Mouse (Mus musculus) adrenal gland, adult 8-10 months (tissue): ENCODE data around the gene Olfr222. TPM values are rescaled to one million over a fixed set of nuclear protein-coding genes. Genes with fewer than 3 reads are reported as not detected.
"Not testable (repeated sequence)": the region's sequence is repeated elsewhere in the genome, so short reads cannot be mapped to it uniquely, and the experiment has no call there.

Experiments
- DNase-seq: peaks from one replicate; pipeline ENCODE4 v3.0.0; 2022
- total RNA-seq, 4 experiments: library from RNA; stranded (reverse); gene quantifications; 2 replicates each; pipeline ENCODE4 v1.2.4; 2022

Gene Olfr222
- total RNA-seq, result not detected

- not testable (repeated sequence) for DNase-seq
These were observed at the start of gene Olfr222 for GRCm38 (mm10) chr11:59576135-59576534. Olfr222 (minus strand) TSS chr11:59576235.

GRCm38 (mm10) chr11:59624017-59624630 is 48.1 kb upstream of the Olfr222 start:
- DNase-seq, result no peak

GRCm38 (mm10) chr11:59622214-59622613 is 46.2 kb upstream of the Olfr222 start:
- no peak for DNase-seq

- DNase-seq, result not testable (repeated sequence)
These were observed 41.0 kb upstream of the Olfr222 start for GRCm38 (mm10) chr11:59616986-59617385.

GRCm38 (mm10) chr11:59614120-59614519 is 38.1 kb upstream of the Olfr222 start:
- DNase-seq, result peak; percentile 9

- DNase-seq, result no peak
These were observed 35.6 kb upstream of the Olfr222 start for GRCm38 (mm10) chr11:59611646-59612045.

- DNase-seq, result no peak
These were observed 26.3 kb upstream of the Olfr222 start for GRCm38 (mm10) chr11:59602287-59602686.

- no peak for DNase-seq
These were observed 24.8 kb upstream of the Olfr222 start for GRCm38 (mm10) chr11:59600872-59601271.

- DNase-seq, result no peak
These were observed 23.2 kb upstream of the Olfr222 start for GRCm38 (mm10) chr11:59599211-59599610.

- DNase-seq, result no peak
These were observed 20.9 kb upstream of the Olfr222 start for GRCm38 (mm10) chr11:59596950-59597349.

- DNase-seq, result no peak
These were observed 20.1 kb upstream of the Olfr222 start for GRCm38 (mm10) chr11:59596091-59596490.

GRCm38 (mm10) chr11:59593189-59593588 is 17.2 kb upstream of the Olfr222 start, which contains the start of gene Olfr223:
Olfr223 (minus strand) TSS chr11:59593289.
- DNase-seq, result no peak

GRCm38 (mm10) chr11:59589496-59589895 is 13.5 kb upstream of the Olfr222 start:
- no peak for DNase-seq

GRCm38 (mm10) chr11:59584539-59584938 is 8.5 kb upstream of the Olfr222 start:
- DNase-seq, result no peak

GRCm38 (mm10) chr11:59575726-59576125 is 309 bp downstream of the Olfr222 start:
- DNase-seq, result no peak

GRCm38 (mm10) chr11:59569306-59569705 is 6.7 kb downstream of the Olfr222 start:
- DNase-seq, result no peak

- no peak for DNase-seq
These were observed 13.2 kb downstream of the Olfr222 start for GRCm38 (mm10) chr11:59562837-59563236.

- no peak for DNase-seq
These were observed 13.7 kb downstream of the Olfr222 start for GRCm38 (mm10) chr11:59562336-59562735.

- DNase-seq, result no peak
These were observed 15.1 kb downstream of the Olfr222 start for GRCm38 (mm10) chr11:59560906-59561305.

- no peak for DNase-seq
These were observed 21.5 kb downstream of the Olfr222 start for GRCm38 (mm10) chr11:59554535-59554934.

GRCm38 (mm10) chr11:59554127-59554526 is 21.9 kb downstream of the Olfr222 start:
- DNase-seq, result no peak

- no peak for DNase-seq
These were observed 32.0 kb downstream of the Olfr222 start for GRCm38 (mm10) chr11:59544005-59544404.

- no peak for DNase-seq
These were observed 32.7 kb downstream of the Olfr222 start for GRCm38 (mm10) chr11:59543376-59543775.

GRCm38 (mm10) chr11:59542442-59542841 is 33.6 kb downstream of the Olfr222 start:
- no peak for DNase-seq

GRCm38 (mm10) chr11:59541324-59541723 is 34.7 kb downstream of the Olfr222 start, which contains the start of gene Nlrp3:
Nlrp3 (plus strand) TSS chr11:59541568.
- no peak for DNase-seq
